Mouse (Mus musculus) MEL (cell line): Measurements from ENCODE around the gene Sorcs2. TPM values are rescaled to one million over a fixed set of nuclear protein-coding genes. Genes with fewer than 3 reads are reported as not detected.

Source experiments
- DNase-seq: peaks from one replicate; pipeline ENCODE4 v3.0.0; 2011; ENCODE audit warnings: low read depth, low spot score
- H3K27ac ChIP-seq: 2 replicates; pipeline ENCODE4 v1.5.1; 2012; ENCODE audit warnings: low read depth, mild to moderate bottlenecking, control low read depth, low read length, moderate library complexity; ENCODE audit not compliant: control insufficient read depth
- H3K27me3 ChIP-seq, 2 experiments: fragments of 150-350 bp in 1 of 2; sonication (generic) in 1 of 2; 2 replicates each; pipeline ENCODE4 v1.6.1; 2012; ENCODE audit warnings: low read length in 2 of 2, mild to moderate bottlenecking in 2 of 2, improper control_type of control experiment in 1 of 2, moderate library complexity in 1 of 2; ENCODE audit not compliant: insufficient read depth in 2 of 2, control insufficient read depth in 1 of 2
- H3K36me3 ChIP-seq, 2 experiments: 2 replicates each; pipeline ENCODE4 v1.6.1; 2012 to 2014; ENCODE audit warnings: low read length in 2 of 2, improper control_type of control experiment in 1 of 2, inconsistent platforms in 1 of 2, mild to moderate bottlenecking in 1 of 2; ENCODE audit not compliant: insufficient read depth in 2 of 2, control insufficient read depth in 1 of 2
- H3K4me1 ChIP-seq, 2 experiments: fragments of 150-350 bp in 1 of 2; sonication (generic) in 1 of 2; 2 replicates each; pipeline ENCODE4 v1.6.1; 2012; ENCODE audit warnings: low read length in 2 of 2, improper control_type of control experiment in 1 of 2, mild to moderate bottlenecking in 1 of 2; ENCODE audit not compliant: insufficient read depth in 2 of 2, control insufficient read depth in 1 of 2
- H3K4me3 ChIP-seq, 2 experiments: fragments of 150-350 bp in 1 of 2; sonication (generic) in 1 of 2; 2 replicates each; pipeline ENCODE4 v1.5.1; 2012; ENCODE audit warnings: low read depth in 2 of 2, low read length in 2 of 2, mild to moderate bottlenecking in 2 of 2, moderate library complexity in 2 of 2, control low read depth in 1 of 2, improper control_type of control experiment in 1 of 2; ENCODE audit not compliant: control insufficient read depth in 1 of 2, insufficient read depth in 1 of 2
- H3K79me2 ChIP-seq: 2 replicates; pipeline ENCODE4 v1.6.1; 2012; ENCODE audit warnings: mild to moderate bottlenecking, low read length, moderate library complexity; ENCODE audit not compliant: control insufficient read depth, poor library complexity, insufficient read depth
- H3K9ac ChIP-seq: 2 replicates; pipeline ENCODE4 v1.6.1; 2012; ENCODE audit warnings: low read depth, mild to moderate bottlenecking, control low read depth, low read length, moderate library complexity; ENCODE audit not compliant: control insufficient read depth, poor library complexity, severe bottlenecking
- H3K9me3 ChIP-seq: fragments of 150-350 bp; sonication (generic); replicated peaks from 2 replicates; pipeline ENCODE4 v1.6.1; 2012; ENCODE audit warnings: mild to moderate bottlenecking, low read length, improper control_type of control experiment, moderate library complexity; ENCODE audit not compliant: insufficient read depth
- BHLHE40 ChIP-seq: IDR thresholded peaks from 2 replicates; pipeline ENCODE4 v1.6.1; 2012; ENCODE audit warnings: low read depth, mild to moderate bottlenecking, inconsistent platforms, low read length, improper control_type of control experiment, borderline replicate concordance
- CHD2 ChIP-seq: IDR thresholded peaks from 2 replicates; pipeline ENCODE4 v1.6.1; 2011; ENCODE audit warnings: low read length, improper control_type of control experiment
- CTCF ChIP-seq, 3 experiments: IDR thresholded peaks in 2 of 3; conservative IDR thresholded peaks in 1 of 3; 2 replicates each; pipeline ENCODE4 v1.5.1; 2011 to 2012; ENCODE audit warnings: low read length in 3 of 3, low read depth in 2 of 3, mild to moderate bottlenecking in 2 of 3, improper control_type of control experiment in 1 of 3, inconsistent platforms in 1 of 3, mixed read lengths in 1 of 3, moderate library complexity in 1 of 3; ENCODE audit not compliant: control insufficient read depth in 1 of 3, insufficient read depth in 1 of 3, poor library complexity in 1 of 3, severe bottlenecking in 1 of 3
- E2F4 ChIP-seq: IDR thresholded peaks from 2 replicates; pipeline ENCODE4 v1.6.1; 2011; ENCODE audit warnings: low read depth, low read length, improper control_type of control experiment, borderline replicate concordance
- EP300 ChIP-seq, 2 experiments: IDR thresholded peaks; 2 replicates each; pipeline ENCODE4 v1.6.1; 2011; ENCODE audit warnings: improper control_type of control experiment in 2 of 2, low read length in 2 of 2, low read depth in 1 of 2, mild to moderate bottlenecking in 1 of 2
- GABPA ChIP-seq: IDR thresholded peaks from 2 replicates; pipeline ENCODE4 v1.6.1; 2012; ENCODE audit warnings: low read depth, mild to moderate bottlenecking, inconsistent platforms, low read length, improper control_type of control experiment, moderate library complexity
- HCFC1 ChIP-seq: IDR thresholded peaks from 2 replicates; pipeline ENCODE4 v1.6.1; 2012; ENCODE audit warnings: low read depth, mild to moderate bottlenecking, inconsistent platforms, low read length, improper control_type of control experiment, moderate library complexity
- MAFK ChIP-seq: IDR thresholded peaks from 2 replicates; pipeline ENCODE4 v1.6.1; 2011; ENCODE audit warnings: low read depth, mild to moderate bottlenecking, low read length, improper control_type of control experiment, borderline replicate concordance
- MAZ ChIP-seq: IDR thresholded peaks from 2 replicates; pipeline ENCODE4 v1.6.1; 2012; ENCODE audit warnings: low read depth, mild to moderate bottlenecking, inconsistent platforms, low read length, improper control_type of control experiment
- MXI1 ChIP-seq: IDR thresholded peaks from 2 replicates; pipeline ENCODE4 v1.6.1; 2011; ENCODE audit warnings: mild to moderate bottlenecking, low read depth, low read length, improper control_type of control experiment
- MYC ChIP-seq: IDR thresholded peaks from 2 replicates; pipeline ENCODE4 v1.6.1; 2011; ENCODE audit warnings: low read depth, mild to moderate bottlenecking, low read length, improper control_type of control experiment, moderate library complexity
- NELFE ChIP-seq: IDR thresholded peaks from 2 replicates; pipeline ENCODE4 v1.6.1; 2011; ENCODE audit warnings: low read depth, low read length, improper control_type of control experiment
- NRF1 ChIP-seq: IDR thresholded peaks from 2 replicates; pipeline ENCODE4 v1.6.1; 2014; ENCODE audit warnings: low read depth, mild to moderate bottlenecking, inconsistent platforms, low read length, improper control_type of control experiment, moderate library complexity; ENCODE audit not compliant: poor library complexity, insufficient read depth, severe bottlenecking
- POLR2A ChIP-seq, 2 experiments: IDR thresholded peaks; 2 replicates each; pipeline ENCODE4 v1.6.1; 2011 to 2012; ENCODE audit warnings: low read length in 2 of 2, mild to moderate bottlenecking in 2 of 2, control low read depth in 1 of 2, improper control_type of control experiment in 1 of 2, low read depth in 1 of 2, moderate library complexity in 1 of 2; ENCODE audit not compliant: control insufficient read depth in 1 of 2, insufficient read depth in 1 of 2, poor library complexity in 1 of 2
- SIN3A ChIP-seq: IDR thresholded peaks from 2 replicates; pipeline ENCODE4 v1.6.1; 2012; ENCODE audit warnings: low read length, improper control_type of control experiment, inconsistent platforms
- SMC3 ChIP-seq: IDR thresholded peaks from 2 replicates; pipeline ENCODE4 v1.6.1; 2011; ENCODE audit warnings: low read depth, low read length, improper control_type of control experiment
- TAL1 ChIP-seq: IDR thresholded peaks from 2 replicates; pipeline ENCODE4 v1.6.1; 2012; ENCODE audit warnings: mild to moderate bottlenecking, inconsistent platforms, low read length, moderate library complexity, mixed read lengths
- TCF12 ChIP-seq: IDR thresholded peaks from 2 replicates; pipeline ENCODE4 v1.6.1; 2014; ENCODE audit warnings: low read depth, mild to moderate bottlenecking, inconsistent platforms, low read length, improper control_type of control experiment, moderate library complexity
- USF2 ChIP-seq, 2 experiments: IDR thresholded peaks; 2 replicates each; pipeline ENCODE4 v1.6.1; 2011 to 2012; ENCODE audit warnings: improper control_type of control experiment in 2 of 2, low read length in 2 of 2, borderline replicate concordance in 1 of 2, inconsistent platforms in 1 of 2, low read depth in 1 of 2, mild to moderate bottlenecking in 1 of 2; ENCODE audit not compliant: insufficient read depth in 1 of 2
- ZC3H11A ChIP-seq: IDR thresholded peaks from 2 replicates; pipeline ENCODE4 v1.6.1; 2012; ENCODE audit warnings: low read depth, mild to moderate bottlenecking, inconsistent platforms, low read length, improper control_type of control experiment
- ZKSCAN1 ChIP-seq: IDR thresholded peaks from 2 replicates; pipeline ENCODE4 v1.6.1; 2012; ENCODE audit warnings: low read depth, mild to moderate bottlenecking, inconsistent platforms, low read length, improper control_type of control experiment, moderate library complexity
- polyA plus RNA-seq, 2 experiments: library from polyadenylated mRNA; stranded (reverse) in 1 of 2; unstranded in 1 of 2; fragments of >175 nt in 1 of 2; fragments of >200 nt in 1 of 2; gene quantifications; 2 replicates each; pipeline versions ENCODE4 v1.2.1 to v1.2.4; 2012; ENCODE audit warnings: low replicate concordance in 2 of 2, low read depth in 1 of 2; ENCODE audit not compliant: insufficient read length in 2 of 2, insufficient read depth in 1 of 2, missing spikeins in 1 of 2
- total RNA-seq: library from RNA; depleted of rRNA; stranded (reverse); fragments of 300-350 nt; gene quantifications from 2 replicates; pipeline ENCODE4 v1.2.3, GENCODE M21; 2012

Sorcs2 gene
- total and polyA plus RNA-seq, 3 experiments = not detected

DNA sequence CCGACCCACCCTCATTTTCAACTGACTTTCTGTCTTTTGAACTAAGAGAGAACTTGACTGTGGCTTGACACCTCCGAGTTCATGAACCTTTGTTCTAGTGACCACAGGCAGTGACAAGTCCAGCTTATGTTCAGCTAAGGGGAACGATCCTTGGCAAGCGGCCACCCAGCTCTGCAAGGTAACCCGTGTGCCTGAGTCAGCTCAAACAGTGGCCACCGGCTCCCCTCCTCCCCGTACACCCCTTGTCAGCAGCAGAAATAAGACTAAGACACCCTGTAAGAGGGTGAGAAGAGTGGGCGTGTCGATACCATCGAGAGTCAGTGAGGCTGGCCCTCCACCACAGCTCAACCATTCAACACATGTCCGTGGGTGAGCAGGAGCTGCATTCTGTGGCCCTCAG is 221.5 kb downstream of the Sorcs2 start:
- Histone ChIP-seq H3K79me2 (no peaks in the 10 kb centered on the region), H3K27me3 (no peaks in the 10 kb centered on the region), H3K27ac (no peak overlapping the region), H3K9ac (no peak overlapping the region), H3K4me3 (no peak overlapping the region), H3K4me1 (no peaks in the 10 kb centered on the region), H3K9me3 (no peaks in the 10 kb centered on the region), H3K36me3 (no peaks in the 10 kb centered on the region)
- no peak for DNase-seq
- TF ChIP-seq TCF12 (no peak), GABPA (no peak), CHD2 (no peak), POLR2A (IDR thresholded peaks at IDR 0.05; ENCODE audit: control insufficient read depth in 1 of 2, insufficient read depth in 1 of 2, low read depth in 1 of 2, low read length in 2 of 2, poor library complexity in 1 of 2) (no peak), USF2 (IDR thresholded peaks at IDR 0.05; ENCODE audit: borderline replicate concordance in 1 of 2, insufficient read depth in 1 of 2, low read depth in 1 of 2, low read length in 2 of 2) (no peak), ZKSCAN1 (no peak), SMC3 (no peak)

DNA sequence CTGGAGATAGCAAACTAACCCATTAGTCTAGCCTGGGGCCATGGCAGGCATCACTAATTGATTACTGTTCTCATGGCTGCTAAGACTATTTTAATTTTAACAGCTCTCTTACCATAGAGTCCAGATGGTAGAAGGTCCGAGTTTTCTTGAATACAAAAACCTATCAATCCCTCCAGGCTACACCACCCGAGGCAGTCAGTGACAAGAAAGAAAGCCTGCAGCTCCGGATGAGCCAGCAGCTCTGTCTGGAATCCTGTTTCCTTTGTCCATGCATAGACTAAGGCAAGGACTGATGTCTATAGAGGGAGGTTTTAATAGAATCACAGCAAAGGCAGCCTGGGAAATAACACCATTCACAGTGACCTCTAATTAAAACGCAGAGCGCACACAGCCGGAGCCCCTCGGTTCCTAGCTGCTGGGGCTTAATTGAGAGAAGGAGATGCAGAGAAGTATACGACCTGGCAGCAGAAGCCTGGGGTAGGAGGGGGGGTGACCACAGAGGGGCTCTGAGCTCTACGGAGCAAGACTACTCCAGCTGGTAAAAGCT is 223.3 kb downstream of the Sorcs2 start:
- no peaks in the 10 kb centered on the region for H3K27me3 ChIP-seq

DNA sequence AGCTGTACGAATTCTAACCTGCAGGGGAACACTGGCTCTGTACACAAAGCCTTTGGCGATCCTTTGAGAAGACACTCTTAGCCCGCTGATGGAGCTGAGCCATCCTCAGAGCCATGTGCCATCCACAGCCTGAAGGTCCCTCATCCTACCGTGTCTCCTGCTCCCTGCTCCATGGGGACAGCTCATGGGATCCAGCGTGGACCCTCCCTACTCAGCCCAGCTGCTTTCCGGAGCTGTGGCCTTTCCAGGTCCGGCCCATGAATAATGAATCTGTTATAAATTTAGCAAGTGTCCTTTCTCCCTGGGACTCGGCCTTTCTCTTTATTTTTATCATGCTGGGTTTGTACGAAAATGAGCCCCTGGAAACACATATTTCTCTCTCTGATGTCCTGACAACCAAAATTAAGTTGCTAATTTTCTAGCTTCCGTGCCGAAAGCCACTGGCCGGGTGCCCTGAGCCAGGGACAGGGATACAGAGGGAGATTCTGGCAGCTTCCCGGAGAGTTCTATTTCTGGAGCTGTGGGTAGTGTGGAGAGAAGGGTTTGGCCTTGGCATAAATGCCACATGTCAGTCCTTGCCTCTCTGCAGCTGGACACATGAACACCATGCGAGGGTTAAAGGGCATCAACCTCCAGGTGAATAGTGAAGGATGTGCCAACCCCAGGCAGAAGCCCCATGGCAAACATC is 228.8 kb downstream of the Sorcs2 start:
- no peak for DNase-seq
- Histone ChIP-seq H3K4me3 (no peak overlapping the region), H3K9ac (no peak overlapping the region), H3K79me2 (no peaks in the 10 kb centered on the region), H3K4me1 (no peaks in the 10 kb centered on the region), H3K27me3 (no peaks in the 10 kb centered on the region), H3K27ac (no peak overlapping the region)
- TF ChIP-seq MAFK = no peak
- no peak for TF ChIP-seq SMC3
- no peak for TF ChIP-seq HCFC1
- TF ChIP-seq CTCF (IDR thresholded peaks at IDR 0.05 in 2 of 3, conservative IDR thresholded peaks at IDR 0.05 in 1 of 3; ENCODE audit: control insufficient read depth in 1 of 3, insufficient read depth in 1 of 3, low read depth in 2 of 3, low read length in 3 of 3, poor library complexity in 1 of 3, severe bottlenecking in 1 of 3) = no peak
- no peak for TF ChIP-seq TAL1
- no peak for TF ChIP-seq MYC
- TF ChIP-seq ZC3H11A = no peak
- TF ChIP-seq MXI1 = no peak
- TF ChIP-seq E2F4 = no peak
- no peak for TF ChIP-seq MAZ
- TF ChIP-seq NRF1 = no peak
- TF ChIP-seq BHLHE40 = no peak
- no peak for TF ChIP-seq EP300 (IDR thresholded peaks at IDR 0.05; ENCODE audit: low read depth in 1 of 2, low read length in 2 of 2)
- TF ChIP-seq NELFE = no peak
- TF ChIP-seq, all 39 proteins: peak for 0
- no peaks in the 10 kb centered on the region for H3K36me3 ChIP-seq
- no peaks in the 10 kb centered on the region; the same call in 1 of the 2 replicates for H3K9me3 ChIP-seq

More for the DNA sequence above, 223.3 kb downstream of the Sorcs2 start:
- no peaks in the 10 kb centered on the region for H3K36me3 ChIP-seq
- H3K4me1 ChIP-seq = no peaks in the 10 kb centered on the region
- no peak overlapping the region for H3K4me3 ChIP-seq
- H3K9me3 ChIP-seq = no peaks in the 10 kb centered on the region
- DNase-seq = no peak
- H3K27ac ChIP-seq = no peak overlapping the region
- TF ChIP-seq MYC (no peak), SMC3 (no peak), SIN3A (no peak), EP300 (IDR thresholded peaks at IDR 0.05; ENCODE audit: low read depth in 1 of 2, low read length in 2 of 2) (no peak)
- H3K9ac ChIP-seq = no peak overlapping the region
- H3K79me2 ChIP-seq = no peaks in the 10 kb centered on the region
